ENCODE assay signal across 9 mouse cellular contexts in genomic region chr4:45279981-45280548, GRCm38 (mm10). TPM values are rescaled to one million over a fixed set of nuclear protein-coding genes. Genes with fewer than 3 reads are reported as not detected.
DNase-seq lines count a peak whose midpoint lies in the region; ATAC-seq lines count a peak whose summit lies in the region.
"Had no signal": no experiment of that assay in that cellular context is flagged by ENCODE, and none has a peak within 500 bp of the region (broad histone marks: within the 10 kb centered on the region; RNA-seq: fewer than 3 reads in every experiment).

No protein-coding gene starts in this region.

- peak; percentile 62; the same call in 1 of the 2 replicates for ATAC-seq in midbrain, embryonic 15.5 days (replicated peaks)

- H3K36me3 ChIP-seq in midbrain, embryonic 15.5 days (replicated peaks), result no peaks in the 10 kb centered on the region
- H3K36me3 ChIP-seq: limb, embryonic 13.5 days had no signal

- 16% methylated on average over 4 of the region's 4 CpGs for WGBS in midbrain, embryonic 15.5 days

- no peaks in the 10 kb centered on the region for H3K27me3 ChIP-seq in midbrain, embryonic 15.5 days (replicated peaks)
- H3K27me3 ChIP-seq: limb, embryonic 13.5 days had no signal

- DNase-seq in urinary bladder, postnatal 25 days (ENCODE audit: low spot score), result peak; percentile 52
- DNase-seq in urinary bladder, adult 2 months (ENCODE audit: low spot score), result no peak
- DNase-seq in cerebellum, postnatal 25 days, result peak; percentile 50 to 75
- peak; percentile 60 for DNase-seq in gastrocnemius, postnatal 14 days
- DNase-seq in kidney, adult 11 months, result peak; percentile 52
- peak; percentile 66 for DNase-seq in left cerebral cortex, postnatal 4 days
- DNase-seq in spleen, adult 12 weeks (ENCODE audit: low spot score), result peak; percentile 7

- H3K9ac ChIP-seq in midbrain, embryonic 15.5 days, result no peak overlapping the region
- H3K9ac ChIP-seq: limb, embryonic 13.5 days had no signal

- H3K4me1 ChIP-seq in midbrain, embryonic 15.5 days, result no peaks in the 10 kb centered on the region
- H3K4me1 ChIP-seq: limb, embryonic 13.5 days had no signal

- H3K4me3 ChIP-seq in midbrain, embryonic 15.5 days, result no peak overlapping the region
- H3K4me3 ChIP-seq: limb, embryonic 13.5 days had no signal

- intact Hi-C loops in gastrocnemius, postnatal 14 days (cut with DNase I; ENCODE audit: low total_unique reads), result loop anchor here (5.0 kb wide), 3 partner anchors 168 to 253 kb away; no protein-coding TSS in a partner anchor
- intact Hi-C loops in left cerebral cortex, postnatal 4 days (cut with DNase I), result loop anchor here (1.0 to 5.0 kb wide), 2 partner anchors 173 to 263 kb away; partner anchors contain the start of gene Polr1e

- H3K9me3 ChIP-seq in midbrain, embryonic 15.5 days, result no peaks in the 10 kb centered on the region
- H3K9me3 ChIP-seq: limb, embryonic 13.5 days had no signal

- no peak overlapping the region for H3K4me2 ChIP-seq in midbrain, embryonic 15.5 days
- H3K4me2 ChIP-seq: limb, embryonic 13.5 days had no signal

- H3K27ac ChIP-seq in midbrain, embryonic 15.5 days, result no peak overlapping the region
- H3K27ac ChIP-seq: limb, embryonic 13.5 days had no signal

RNA-seq across cellular contexts. Expression of gene Trmt10b, which starts 16.9 kb away (rescaled TPM):
- polyA plus RNA-seq in urinary bladder, adult 2 months (2012; rRNA removed), result 15.0 TPM in 2 replicates
- 1 to 10 TPM; 3.1 to 4.9 TPM for total RNA-seq in gastrocnemius, postnatal 14 days (2021)
- 10 to 100 TPM; 16.8 to 23.2 TPM for total RNA-seq in left cerebral cortex, postnatal 4 days (2021)
- 24.1 and 24.2 TPM in 2 replicates for polyA plus RNA-seq in midbrain, embryonic 15.5 days (2015; fragmentation: Nextera tagmentation; extraction: Ambion mirVana)
